Mouse (Mus musculus) embryonic stem cell, embryonic (primary cell): Measurements from ENCODE around the gene Bptf.

Source experiments
- CTCF ChIA-PET, 4 experiments: fragments of 300-600 bp in 2 of 4; fragments of 350-600 bp in 2 of 4; sonication (Branson Sonifier 250); formaldehyde crosslinking; loops; one replicate each; lab custom pipeline; 2022; ENCODE audit warnings: inconsistent platforms in 2 of 4; lab: Charles Lee
- POLR2A ChIA-PET, 4 experiments: fragments of 300-600 bp in 2 of 4; fragments of 350-600 bp in 2 of 4; sonication (Branson Sonifier 250); formaldehyde crosslinking; loops; one replicate each; lab custom pipeline; 2022; ENCODE audit warnings: antibody characterized with exemption in 4 of 4, inconsistent platforms in 1 of 4; lab: Charles Lee

The Bptf gene

DNA sequence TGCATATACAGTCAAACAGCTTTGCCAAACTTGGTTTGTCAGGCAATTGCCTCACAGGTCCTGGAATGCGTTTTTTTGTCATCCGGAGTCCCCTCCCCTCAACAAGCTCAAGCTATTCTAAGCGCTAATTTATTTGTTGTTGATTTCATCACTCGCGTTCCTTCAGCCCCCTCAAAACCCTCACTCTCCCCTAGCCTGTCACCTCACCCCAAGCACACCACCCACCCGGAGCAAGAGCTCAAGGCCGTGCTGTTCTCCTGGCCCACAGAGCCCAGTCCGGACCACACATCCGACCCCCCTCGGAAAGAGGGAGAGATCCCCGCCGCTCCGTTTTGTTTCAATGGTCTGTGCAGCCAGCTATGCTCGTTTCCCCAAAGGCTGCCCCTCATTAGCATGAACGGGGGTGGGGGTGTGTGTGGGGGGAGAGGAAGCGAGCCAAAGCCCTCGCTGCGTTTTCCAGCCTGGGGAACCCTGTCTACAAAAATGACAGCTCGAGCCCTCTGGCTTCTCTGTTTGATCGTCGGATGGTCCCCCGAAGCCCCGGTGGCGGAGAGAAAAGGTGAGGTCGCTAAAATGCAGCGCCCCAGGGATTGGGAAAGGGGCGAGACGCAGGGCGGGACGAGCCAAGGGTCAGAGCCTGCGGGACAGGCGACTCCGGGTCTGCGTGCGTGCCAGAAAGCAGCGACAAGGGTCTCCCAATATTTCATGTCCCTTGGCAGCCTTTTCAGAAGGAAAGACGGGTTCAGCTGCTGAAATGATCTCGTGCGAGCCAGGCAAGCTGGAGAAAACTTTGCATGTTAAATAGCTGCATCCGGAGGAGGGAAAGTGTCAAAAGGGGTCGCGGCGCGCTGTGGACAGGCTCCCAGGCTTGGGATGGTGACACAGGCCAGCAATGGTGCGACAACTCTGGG lies 106.3 kb downstream of the Bptf start, which contains the start of gene 1810010H24Rik:
Gene 1810010H24Rik (plus strand): TSS at position 271 of the 911 bp plus-strand sequence.
- POLR2A ChIA-PET: interaction anchor here (0.5 to 7.7 kb wide), 34 partner anchors 11 to 525 kb away, joined by 3 to 111 read pairs (median 5); partner anchors contain the start of genes Kpna2 (in 3 of the 4), Bptf (in 1 of the 4), Cep95 (in 1 of the 4) and Ddx5 (in 1 of the 4)
- CTCF ChIA-PET: interaction anchor here (0.6 to 3.6 kb wide), 11 partner anchors 11 to 158 kb away, joined by 3 to 34 read pairs (median 4); no protein-coding TSS in a partner anchor

DNA sequence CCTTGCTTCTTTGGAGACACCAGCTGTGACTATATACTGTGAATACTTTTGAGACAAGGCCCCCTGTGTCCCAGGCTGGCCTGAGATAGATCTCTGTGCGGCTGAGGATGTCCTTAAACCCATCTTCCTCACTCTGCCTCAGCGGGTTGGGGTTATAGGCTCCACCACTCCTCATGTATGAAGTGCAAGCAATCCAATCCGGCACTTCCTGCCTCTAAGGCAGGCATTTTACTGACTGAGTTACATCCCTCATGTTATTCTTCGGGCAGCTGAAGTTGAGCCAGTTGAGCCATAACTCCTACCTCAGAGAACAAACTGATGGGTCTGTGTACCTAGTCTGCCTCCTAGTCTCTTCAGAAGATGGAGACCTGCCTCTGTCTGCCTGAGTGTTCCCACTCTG lies 107.5 kb downstream of the Bptf start:
- ChIA-PET POLR2A (interaction anchor here in 3 of 4 experiments (1.2 to 7.7 kb wide), 10 partner anchors 10 to 236 kb away, joined by 5 to 111 read pairs (median 12); partner anchors contain the start of genes Kpna2 (in 2 of the 3), Cep95 (in 1 of the 3) and Ddx5 (in 1 of the 3)), CTCF (interaction anchor here in 1 of 4 experiments (0.7 to 3.6 kb wide), 2 partner anchors 8 to 10 kb away, joined by 3 to 34 read pairs; no protein-coding TSS in a partner anchor)

DNA sequence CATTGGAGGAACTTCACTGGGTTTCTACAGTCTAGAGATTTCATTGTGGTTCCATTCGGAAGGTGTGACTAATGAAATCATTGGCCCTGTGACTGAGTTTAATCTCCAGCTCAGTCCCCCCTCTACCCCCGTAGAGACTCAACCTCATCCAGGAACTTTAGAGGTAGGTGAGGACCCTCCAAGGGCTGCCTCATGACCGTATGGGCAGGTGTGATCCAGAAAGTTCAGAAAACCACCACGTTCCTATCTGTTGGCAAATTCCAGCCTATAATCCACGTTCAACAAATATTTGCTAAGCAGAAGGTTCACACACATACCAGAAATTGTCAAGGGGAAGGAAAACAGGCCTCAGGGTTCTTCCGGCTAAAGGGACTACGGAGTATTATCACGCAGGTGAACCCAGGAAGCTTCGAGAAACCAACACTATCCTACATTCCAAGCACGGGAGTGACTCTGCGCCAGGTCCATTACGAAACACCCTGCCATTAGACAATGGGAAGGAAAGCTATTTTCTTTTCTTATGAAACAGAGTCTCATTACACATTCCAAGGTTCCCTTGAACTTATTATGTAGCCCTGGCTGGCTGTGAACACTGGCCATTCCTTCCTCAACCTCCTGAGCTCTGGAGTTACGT lies 109.8 kb downstream of the Bptf start:
- ChIA-PET CTCF (interaction anchor here in 1 of 4 experiments (0.6 to 1.9 kb wide), 4 partner anchors 8 to 132 kb away, joined by 3 to 10 read pairs (median 4); no protein-coding TSS in a partner anchor), POLR2A (interaction anchor here in 3 of 4 experiments (0.8 to 2.6 kb wide), 13 partner anchors 10 to 234 kb away, joined by 3 to 16 read pairs (median 5); partner anchors contain the start of gene Kpna2 (in 2 of the 3))

DNA sequence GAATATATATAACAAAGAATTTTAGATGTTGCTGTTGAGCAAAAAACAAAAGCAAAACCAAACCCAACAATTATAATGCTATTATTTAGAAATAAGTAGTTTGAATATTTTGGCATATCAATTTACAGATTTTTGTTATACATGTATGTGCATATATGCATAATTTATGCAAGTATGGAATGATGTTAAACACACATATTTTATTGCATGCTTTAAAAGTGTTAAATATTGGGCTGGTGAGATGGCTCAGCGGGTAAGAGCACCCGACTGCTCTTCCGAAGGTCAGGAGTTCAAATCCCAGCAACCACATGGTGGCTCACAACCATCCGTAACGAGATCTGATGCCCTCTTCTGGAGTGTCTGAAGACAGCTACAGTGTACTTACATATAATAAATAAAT lies 112.2 kb downstream of the Bptf start:
- POLR2A ChIA-PET: interaction anchor here in 2 of 4 experiments (0.7 to 4.4 kb wide), 9 partner anchors 9 to 113 kb away, joined by 3 to 21 read pairs (median 3); partner anchors contain the start of gene Kpna2 (in 2 of the 2)
- CTCF ChIA-PET: interaction anchor here in 3 of 4 experiments (0.7 to 2.8 kb wide), 6 partner anchors 22 to 303 kb away, joined by 3 to 11 read pairs (median 8); no protein-coding TSS in a partner anchor

DNA sequence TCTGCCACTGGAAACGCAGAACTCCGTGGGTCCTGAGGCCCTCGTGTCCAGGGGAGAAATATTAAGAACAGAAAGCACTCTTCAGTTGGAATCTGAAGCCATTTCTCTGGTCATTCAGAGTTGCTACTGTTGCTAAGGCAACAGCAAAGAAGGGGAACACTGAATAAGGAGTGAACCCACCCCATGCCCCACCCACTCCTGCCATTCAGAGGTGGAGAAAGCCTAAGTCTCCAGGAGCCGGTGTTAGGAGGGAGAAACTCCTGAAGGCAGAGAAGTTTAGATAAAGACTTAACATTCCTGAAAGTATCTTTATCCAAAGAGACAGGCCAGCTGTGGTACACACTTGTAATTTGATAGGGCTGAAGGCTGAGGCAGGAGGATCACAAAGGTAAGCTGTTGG lies 112.6 kb downstream of the Bptf start:
- ChIA-PET CTCF (interaction anchor here (0.6 to 2.8 kb wide), 16 partner anchors 9 to 303 kb away, joined by 3 to 15 read pairs (median 4); partner anchors contain the start of gene Kpna2 (in 1 of the 4)), POLR2A (interaction anchor here in 3 of 4 experiments (0.7 to 4.4 kb wide), 13 partner anchors 9 to 230 kb away, joined by 3 to 21 read pairs (median 3); partner anchors contain the start of genes Kpna2 (in 3 of the 3), Cep95 (in 1 of the 3) and Ddx5 (in 1 of the 3))

DNA sequence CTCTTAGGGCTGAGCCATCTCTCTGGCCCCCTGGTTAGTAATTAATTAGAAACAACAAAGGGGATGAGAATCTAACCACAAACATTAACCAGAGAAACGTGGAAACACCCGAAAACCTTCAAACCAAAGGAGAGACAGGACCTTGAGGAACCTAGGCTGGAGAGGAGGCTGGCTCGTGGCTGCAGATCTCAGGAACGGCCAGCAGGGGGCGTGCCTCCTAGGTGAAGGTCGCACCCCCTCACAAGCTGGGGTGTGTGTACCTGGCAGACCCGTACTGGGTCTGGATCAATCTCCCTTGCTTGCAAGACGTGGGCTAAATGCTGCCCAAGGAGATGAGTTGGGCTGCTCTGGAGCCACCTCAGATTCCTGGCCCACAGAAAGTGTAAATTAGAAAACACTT lies 113.3 kb downstream of the Bptf start:
- ChIA-PET POLR2A (interaction anchor here in 3 of 4 experiments (0.7 to 4.4 kb wide), 14 partner anchors 9 to 230 kb away, joined by 3 to 21 read pairs (median 4); partner anchors contain the start of genes Kpna2 (in 3 of the 3), Bptf (in 1 of the 3), Cep95 (in 1 of the 3) and Ddx5 (in 1 of the 3)), CTCF (interaction anchor here (0.6 to 2.8 kb wide), 27 partner anchors 8 to 906 kb away, joined by 3 to 15 read pairs (median 3); partner anchors contain the start of genes Kpna2 (in 1 of the 4) and Nol11 (in 1 of the 4))

DNA sequence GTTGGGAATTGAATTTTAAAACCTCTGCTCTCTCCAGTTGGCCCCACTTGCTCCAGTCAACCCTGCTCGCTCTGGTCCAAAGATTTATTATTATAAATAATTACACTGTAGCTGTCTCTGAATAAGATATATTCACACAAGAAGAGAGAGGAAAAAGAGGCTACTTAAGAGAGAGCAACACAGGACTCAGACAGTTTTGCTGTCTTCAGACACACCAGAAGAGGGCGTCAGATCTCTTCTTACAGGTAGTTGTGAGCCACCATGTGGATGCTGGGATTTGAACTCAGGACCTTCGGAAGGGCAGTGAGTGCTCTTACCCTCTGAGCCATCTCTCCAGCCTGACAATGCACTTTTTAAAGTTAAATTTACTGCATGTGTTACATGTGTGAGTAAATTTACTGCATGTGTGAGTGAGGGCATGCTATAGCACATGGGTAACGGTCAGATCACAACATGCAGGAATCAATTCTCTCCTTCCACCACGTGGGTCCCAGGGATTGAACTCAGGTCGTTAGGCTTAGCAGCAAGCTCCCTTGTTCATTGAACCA lies 114.5 kb downstream of the Bptf start:
- ChIA-PET POLR2A (interaction anchor here in 3 of 4 experiments (0.6 to 4.4 kb wide), 10 partner anchors 10 to 141 kb away, joined by 3 to 21 read pairs (median 4); partner anchors contain the start of genes Bptf (in 1 of the 3) and Kpna2 (in 1 of the 3)), CTCF (interaction anchor here in 3 of 4 experiments (0.6 to 2.8 kb wide), 14 partner anchors 10 to 360 kb away, joined by 3 to 15 read pairs (median 4); partner anchors contain the start of gene Nol11 (in 1 of the 3))

DNA sequence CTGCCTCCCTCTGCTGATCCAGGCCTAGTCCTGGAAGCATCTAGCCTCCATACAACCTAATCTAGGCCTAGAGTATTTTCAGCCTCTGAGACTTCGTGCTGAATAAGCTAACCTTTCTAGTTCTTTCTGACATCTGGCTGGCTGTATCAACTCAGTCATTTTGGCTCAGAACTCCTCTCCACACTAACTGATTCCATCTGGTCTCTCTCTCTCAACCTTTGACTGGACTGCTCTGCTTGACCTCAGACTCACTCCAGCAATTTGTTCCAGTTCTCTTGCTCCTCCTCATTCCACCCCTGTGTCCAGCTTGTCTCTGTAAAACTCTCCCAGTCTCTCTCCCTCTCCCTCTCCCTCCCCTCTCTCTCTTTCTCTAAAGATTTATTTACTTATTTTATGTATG lies 115.0 kb downstream of the Bptf start:
- ChIA-PET POLR2A (interaction anchor here in 1 of 4 experiments (1.7 to 4.4 kb wide), 3 partner anchors 10 to 18 kb away, joined by 4 to 21 read pairs (median 11); partner anchors contain the start of gene Kpna2), CTCF (interaction anchor here in 2 of 4 experiments (0.6 to 1.1 kb wide), 2 partner anchors 20 to 30 kb away, joined by 3 to 12 read pairs; no protein-coding TSS in a partner anchor)

DNA sequence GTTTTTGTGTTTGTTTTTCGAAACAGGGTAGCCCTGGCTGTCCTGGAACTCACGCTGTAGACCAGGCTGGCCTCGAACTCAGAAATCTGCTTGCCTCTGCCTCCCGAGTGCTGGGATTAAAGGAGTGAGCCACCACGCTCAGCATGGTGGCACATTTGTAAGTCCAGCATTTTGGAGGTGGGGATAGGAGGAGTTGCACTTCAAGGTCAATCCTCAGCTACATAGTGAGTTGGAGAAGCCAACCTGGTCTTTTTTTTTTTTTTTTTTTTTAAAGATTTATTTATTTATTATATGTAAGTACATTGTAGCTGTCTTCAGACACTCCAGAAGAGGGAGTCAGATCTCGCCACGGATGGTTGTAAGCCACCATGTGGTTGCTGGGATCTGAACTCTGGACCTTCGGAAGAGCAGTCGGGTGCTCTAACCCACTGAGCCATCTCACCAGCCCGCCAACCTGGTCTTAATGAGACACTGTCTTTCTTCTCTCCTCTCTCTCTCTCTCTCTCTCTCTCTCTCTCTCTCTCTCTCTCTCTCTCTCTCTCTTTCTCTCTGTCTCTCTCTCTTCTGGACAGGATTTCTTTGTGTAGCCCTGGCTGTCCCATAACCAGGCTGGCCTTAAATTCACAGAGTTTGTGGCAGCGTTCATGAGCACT lies 116.3 kb downstream of the Bptf start:
- CTCF ChIA-PET: interaction anchor here (0.6 to 2.5 kb wide), 26 partner anchors 7 to 459 kb away, joined by 3 to 34 read pairs (median 5); partner anchors contain the start of genes 1810010H24Rik (in 1 of the 4), Kpna2 (in 1 of the 4) and Smurf2 (in 1 of the 4)
- POLR2A ChIA-PET: interaction anchor here (0.6 to 2.8 kb wide), 20 partner anchors 9 to 515 kb away, joined by 3 to 36 read pairs (median 4); partner anchors contain the start of genes Kpna2 (in 3 of the 4), 1810010H24Rik (in 2 of the 4), Cep95 (in 1 of the 4) and Ddx5 (in 1 of the 4)

DNA sequence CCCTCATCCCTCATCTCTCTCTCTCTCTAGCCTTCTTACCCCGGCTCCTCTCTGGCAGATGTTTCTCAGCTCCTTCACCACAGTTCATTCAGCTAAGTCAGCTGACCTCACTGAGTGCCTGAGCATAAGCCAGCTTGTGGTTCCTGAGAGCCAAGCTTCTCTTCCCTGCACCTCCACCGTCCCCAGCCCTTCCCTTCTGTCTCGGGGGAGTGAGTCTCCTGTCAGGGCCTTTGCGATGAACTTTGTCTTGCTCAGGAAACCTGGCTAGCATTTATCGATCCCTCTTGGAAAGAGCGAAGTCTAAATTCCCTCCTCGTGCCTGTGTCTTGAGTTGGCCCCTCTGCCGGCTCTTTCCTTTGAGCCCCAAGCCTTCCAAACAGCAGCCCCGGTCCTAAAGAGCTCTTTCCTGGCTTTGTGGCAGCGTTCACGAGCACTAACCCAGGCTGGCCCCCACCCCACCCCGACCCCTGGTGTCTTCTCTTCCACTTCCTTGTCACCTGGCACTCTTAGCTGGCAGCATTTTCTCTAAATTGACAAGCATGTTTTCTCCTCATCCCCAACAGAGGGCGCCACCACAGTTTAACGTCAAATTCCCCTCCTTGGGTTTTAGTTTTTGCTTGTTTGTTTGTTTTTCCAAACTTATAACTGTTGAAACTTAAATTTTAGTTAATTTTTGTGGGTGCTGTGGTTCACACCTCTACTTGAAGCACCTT lies 117.2 kb downstream of the Bptf start:
- CTCF ChIA-PET: interaction anchor here (0.6 to 2.5 kb wide), 34 partner anchors 8 to 532 kb away, joined by 3 to 34 read pairs (median 4); partner anchors contain the start of genes 1810010H24Rik (in 2 of the 4), Kpna2 (in 2 of the 4) and Smurf2 (in 1 of the 4)
- POLR2A ChIA-PET: interaction anchor here (0.6 to 2.8 kb wide), 36 partner anchors 9 to 533 kb away, joined by 3 to 36 read pairs (median 4); partner anchors contain the start of genes Kpna2 (in 4 of the 4), 1810010H24Rik (in 2 of the 4), Cep95 (in 1 of the 4) and Ddx5 (in 1 of the 4)

DNA sequence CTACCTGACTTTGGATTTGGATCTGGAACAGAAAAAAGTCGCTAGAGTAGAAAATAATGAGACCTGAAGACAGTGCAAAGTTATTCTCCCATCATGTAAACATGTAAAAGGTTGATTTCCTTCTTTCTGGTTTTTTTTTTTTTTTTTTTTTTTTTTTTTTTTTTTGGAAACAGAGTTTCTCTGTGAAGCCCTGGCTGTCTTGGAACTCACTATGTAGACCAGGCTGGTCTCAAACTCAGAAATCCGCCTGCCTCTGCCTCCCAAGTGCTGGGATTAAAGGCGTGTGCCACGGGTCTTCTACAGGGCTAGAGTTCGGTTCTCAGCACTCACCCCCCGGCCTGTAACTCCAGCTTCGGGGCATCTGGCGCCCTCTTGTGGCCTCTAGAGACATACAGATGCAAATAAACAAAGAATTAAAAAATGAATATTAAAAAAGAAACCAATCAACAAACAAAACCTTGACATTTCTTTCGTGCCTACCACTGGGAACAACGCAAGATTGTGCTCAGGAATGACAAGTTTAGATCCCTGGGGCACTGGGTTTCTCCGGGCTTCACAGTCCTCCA lies 117.8 kb downstream of the Bptf start:
- POLR2A ChIA-PET: interaction anchor here (0.6 to 2.8 kb wide), 31 partner anchors 8 to 534 kb away, joined by 3 to 36 read pairs (median 4); partner anchors contain the start of genes Kpna2 (in 4 of the 4), 1810010H24Rik (in 2 of the 4), Cep95 (in 1 of the 4) and Ddx5 (in 1 of the 4)
- CTCF ChIA-PET: interaction anchor here (0.6 to 2.5 kb wide), 22 partner anchors 9 to 145 kb away, joined by 3 to 34 read pairs (median 4); partner anchors contain the start of genes Kpna2 (in 2 of the 4) and 1810010H24Rik (in 1 of the 4)

DNA sequence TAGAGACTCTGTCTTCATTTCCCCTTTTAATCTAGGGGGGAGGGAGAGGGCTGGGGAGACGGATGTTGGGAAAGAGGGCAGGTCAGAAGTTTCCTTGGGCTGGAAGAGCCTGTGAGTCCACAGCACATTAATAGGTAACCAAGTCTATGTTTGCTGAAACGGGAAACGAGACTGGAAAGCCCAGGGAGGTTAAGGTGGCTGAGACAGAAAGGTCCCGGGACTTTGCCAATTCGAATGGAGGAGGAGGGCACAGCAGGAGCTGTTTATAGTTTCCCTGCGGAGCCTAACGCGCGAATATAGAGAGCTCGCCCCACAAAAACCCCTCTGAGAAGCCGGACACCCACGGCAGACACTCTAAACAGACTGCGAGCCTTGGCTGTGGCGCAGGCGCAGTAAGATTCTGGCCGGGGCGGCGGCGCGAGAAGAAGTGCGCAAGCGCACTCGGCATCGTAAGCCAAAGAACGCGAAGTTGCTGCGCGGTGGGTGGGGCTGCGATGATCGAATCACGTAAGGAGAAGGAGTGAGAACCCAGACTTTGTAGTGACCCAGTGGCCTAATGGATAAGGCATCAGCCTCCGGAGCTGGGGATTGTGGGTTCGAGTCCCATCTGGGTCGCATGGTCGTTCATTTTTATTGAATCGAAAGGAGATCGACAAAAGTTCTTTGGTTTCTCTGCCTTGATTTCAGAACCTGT lies 119.5 kb downstream of the Bptf start:
- ChIA-PET CTCF (interaction anchor here in 1 of 4 experiments (1.0 kb wide), 1 partner anchor 146 kb away, joined by 4 read pairs; no protein-coding TSS in a partner anchor), POLR2A (interaction anchor here (0.6 to 2.5 kb wide), 39 partner anchors 10 to 970 kb away, joined by 3 to 54 read pairs (median 4); partner anchors contain the start of genes Kpna2 (in 4 of the 4), 1810010H24Rik (in 2 of the 4), Cep95 (in 2 of the 4) and Ddx5 (in 2 of the 4))

DNA sequence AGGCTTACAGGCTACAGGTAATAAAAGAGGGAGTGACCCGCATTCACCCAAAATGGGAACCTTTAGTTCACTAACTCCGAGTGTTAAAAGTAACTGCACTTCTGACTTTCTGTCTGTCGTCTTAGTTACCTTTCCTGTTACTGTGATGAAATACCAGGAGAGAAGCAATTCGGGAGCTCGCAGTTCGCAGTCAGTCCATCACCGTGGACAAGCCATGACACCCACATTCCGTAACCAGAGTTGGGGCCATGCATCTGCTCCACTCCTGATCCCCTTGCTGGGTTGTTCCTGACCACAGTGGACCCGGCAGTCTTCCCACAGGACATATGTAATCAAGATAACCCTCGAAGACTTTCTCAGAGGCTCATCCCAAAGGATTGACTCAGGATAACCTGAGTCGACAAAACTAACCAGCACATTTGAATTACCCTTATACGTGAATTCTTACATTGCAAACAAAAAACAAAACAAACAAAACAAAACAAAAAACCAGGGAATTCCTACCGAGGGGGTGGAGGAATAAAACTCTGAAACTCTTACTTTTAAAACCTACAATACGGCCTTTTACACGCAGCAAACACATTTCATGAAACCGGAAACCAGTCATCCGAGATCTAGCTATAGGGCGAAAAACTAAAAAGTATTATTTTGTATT lies 120.1 kb downstream of the Bptf start:
- ChIA-PET POLR2A (interaction anchor here (0.6 to 2.5 kb wide), 33 partner anchors 9 to 652 kb away, joined by 3 to 54 read pairs (median 5); partner anchors contain the start of genes Kpna2 (in 4 of the 4), 1810010H24Rik (in 2 of the 4), Cep95 (in 2 of the 4) and Ddx5 (in 2 of the 4)), CTCF (interaction anchor here in 1 of 4 experiments (0.6 kb wide), 1 partner anchor 492 kb away, joined by 3 read pairs; no protein-coding TSS in a partner anchor)
